ENCODE assay signal across 14 mouse cellular contexts in the genomic region with DNA sequence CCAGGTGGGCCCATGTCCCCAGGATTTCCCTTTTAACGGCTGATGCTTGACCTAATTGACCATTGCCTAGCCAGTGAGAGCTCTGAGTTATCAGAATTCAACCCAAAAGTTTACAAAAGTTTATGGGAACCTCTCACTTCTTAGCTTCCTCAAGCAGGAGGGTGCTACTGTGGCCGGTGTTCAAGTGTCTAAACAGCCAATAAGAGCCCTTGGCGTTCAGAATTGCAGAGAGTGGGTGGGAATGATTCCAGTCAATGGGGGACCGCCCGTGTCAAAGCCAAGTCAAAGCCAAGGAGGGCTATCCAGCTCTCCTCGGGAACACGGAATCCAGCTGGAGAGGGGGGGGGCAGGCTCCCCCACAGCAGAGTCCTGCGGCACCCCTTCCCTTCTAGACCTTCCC. TPM values are rescaled to one million over a fixed set of nuclear protein-coding genes. Genes with fewer than 3 reads are reported as not detected.
"Had no signal": no experiment of that assay in that cellular context is flagged by ENCODE, and none has a peak within 500 bp of the region (broad histone marks: within the 10 kb centered on the region; RNA-seq: fewer than 3 reads in every experiment).

No protein-coding gene starts in this region.

- H3K9me3 ChIP-seq: liver, embryonic 13.5 days had no signal

- H3K4me3 ChIP-seq: kidney, embryonic 15.5 days; left cerebral cortex, adult 2 months; myocyte had no signal

- H3K9ac ChIP-seq: kidney, embryonic 15.5 days; liver, embryonic 13.5 days; lung, embryonic 14.5 days had no signal

- DNase-seq: kidney, adult 8-10 months; kidney, postnatal 10 days; kidney, postnatal 36 days; liver, embryonic 13.5 days; lung, embryonic 14.5 days; midbrain, embryonic 14.5 days; thymus, postnatal 25 days had no signal

- H3K36me3 ChIP-seq: kidney, embryonic 15.5 days; liver, embryonic 13.5 days had no signal

- H3K4me2 ChIP-seq: lung, embryonic 14.5 days had no signal

- ATAC-seq: intestine, postnatal 0 days; lung, postnatal 0 days had no signal

- H3K27ac ChIP-seq: kidney, embryonic 15.5 days; liver, embryonic 13.5 days; macrophage had no signal

RNA-seq across cellular contexts. Expression of a gene that starts 11.3 kb away (rescaled TPM):
- total RNA-seq: monocyte, adult 5-6 weeks had no signal

RNA-seq across cellular contexts. Expression of a gene that starts 15.2 kb away (rescaled TPM):
- total RNA-seq: monocyte, adult 5-6 weeks had no signal

RNA-seq across cellular contexts. Expression of a gene that starts 20.9 kb away (rescaled TPM):
- total RNA-seq: monocyte, adult 5-6 weeks had no signal
